Mouse (Mus musculus): ENCODE results near the gene C130032M10Rik.

Gene C130032M10Rik
- long read RNA-seq, experiment 1, result 0 reads
- long read RNA-seq, experiment 2, result 0 reads

DNA sequence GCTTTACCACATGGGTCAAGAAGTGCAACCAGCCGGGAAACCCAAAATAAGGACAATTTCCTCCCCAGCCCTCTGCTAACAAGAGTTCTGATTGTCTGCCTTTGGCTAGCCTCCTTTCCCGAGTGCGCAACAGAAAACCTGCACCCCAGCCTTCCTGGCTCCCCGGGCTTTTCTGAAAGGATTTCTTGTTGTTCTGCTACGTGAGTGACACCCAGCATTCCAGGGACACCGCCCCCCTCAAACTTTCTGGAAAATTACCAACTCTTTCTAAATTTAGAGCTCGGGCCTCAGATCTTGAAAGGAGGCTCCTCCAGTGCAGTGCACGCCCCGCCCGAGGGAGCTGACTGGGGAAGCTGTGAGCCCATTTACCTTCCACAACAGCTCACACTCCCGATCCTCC is at the start of gene C130032M10Rik:
C130032M10Rik (plus strand) TSS at position 334 of the 400 bp plus-strand sequence.
- intact Hi-C loops (cut with DNase I), result no loop called here

DNA sequence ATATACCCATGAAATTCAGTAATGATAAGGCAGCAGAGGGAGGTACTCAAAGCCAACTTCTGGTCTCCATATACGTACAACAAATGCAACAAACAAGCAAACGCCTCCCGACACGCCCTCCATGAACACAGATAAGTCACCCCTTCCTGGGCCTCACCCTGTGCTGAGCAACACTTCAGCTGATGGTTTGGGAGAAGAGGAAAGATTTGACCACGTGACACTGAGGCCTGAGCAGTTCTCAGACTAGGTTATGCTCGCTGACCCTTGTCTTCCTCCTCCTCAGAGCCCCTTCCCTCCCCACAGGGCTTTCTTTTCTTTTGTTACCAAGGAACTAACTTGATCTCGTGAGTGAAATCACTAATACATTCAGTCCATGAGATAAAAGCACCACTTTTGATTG is 48.6 kb upstream of the C130032M10Rik start:
- intact Hi-C loops (cut with DNase I), result no loop called here

DNA sequence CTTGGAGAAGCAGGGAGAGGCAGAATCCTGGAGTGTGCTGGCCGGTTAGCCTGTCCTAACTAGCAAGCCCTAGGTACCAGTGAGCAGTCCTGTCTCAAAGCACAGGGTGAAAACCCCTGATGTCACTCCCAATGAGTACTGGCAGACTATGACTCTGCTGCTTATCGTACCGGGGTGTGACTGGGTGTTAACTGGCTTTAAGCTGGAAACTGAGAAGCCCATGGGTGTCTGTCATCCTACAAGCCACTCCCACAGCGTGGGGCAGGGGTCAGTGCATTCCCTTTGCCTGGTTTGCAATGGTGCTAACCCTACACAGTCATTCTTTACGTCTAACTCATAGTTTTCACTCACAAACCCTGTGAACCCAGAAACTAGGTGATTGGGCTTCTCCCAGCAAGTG is 47.3 kb upstream of the C130032M10Rik start:
- intact Hi-C loops (cut with DNase I), result no loop called here

DNA sequence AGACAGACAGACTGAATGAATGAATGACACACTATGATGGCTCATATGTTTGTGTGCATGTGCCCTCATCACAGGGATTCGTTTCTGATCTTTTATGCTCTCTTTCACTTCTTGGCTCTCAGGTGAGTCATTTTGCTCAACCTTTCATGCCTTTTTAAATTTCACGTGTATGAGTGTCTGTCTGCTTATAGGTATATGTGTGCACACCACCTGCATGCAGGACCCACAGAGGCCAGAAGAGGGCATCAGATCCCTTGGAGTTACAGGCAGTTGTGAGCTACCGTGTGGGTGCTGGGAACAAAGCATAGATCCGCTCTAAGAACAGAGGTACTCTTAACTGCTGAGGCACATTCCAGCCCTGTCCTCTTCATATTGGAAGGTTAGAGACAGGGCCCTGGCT is 46.8 kb upstream of the C130032M10Rik start:
- intact Hi-C loops (cut with DNase I), result no loop called here

DNA sequence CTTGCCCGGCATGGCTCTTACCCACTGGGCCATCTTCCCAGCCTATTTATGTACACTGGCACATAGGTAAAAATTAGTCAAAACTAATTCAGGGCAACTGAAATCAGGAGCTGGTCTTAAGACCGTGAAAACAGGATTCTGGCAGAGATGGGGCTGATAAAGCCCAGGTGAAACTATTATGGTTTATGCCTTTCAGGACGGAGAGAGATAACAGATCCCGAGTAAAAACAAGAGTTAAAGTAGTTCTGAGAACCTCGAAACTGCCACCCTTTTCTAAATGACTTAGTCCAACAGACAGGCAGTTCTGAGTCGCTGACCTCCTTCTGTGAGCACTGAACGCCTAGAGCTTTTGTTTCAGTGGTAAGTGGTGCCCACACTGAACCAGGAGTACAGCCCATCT is 43.6 kb upstream of the C130032M10Rik start:
- intact Hi-C loops (cut with DNase I), result no loop called here

DNA sequence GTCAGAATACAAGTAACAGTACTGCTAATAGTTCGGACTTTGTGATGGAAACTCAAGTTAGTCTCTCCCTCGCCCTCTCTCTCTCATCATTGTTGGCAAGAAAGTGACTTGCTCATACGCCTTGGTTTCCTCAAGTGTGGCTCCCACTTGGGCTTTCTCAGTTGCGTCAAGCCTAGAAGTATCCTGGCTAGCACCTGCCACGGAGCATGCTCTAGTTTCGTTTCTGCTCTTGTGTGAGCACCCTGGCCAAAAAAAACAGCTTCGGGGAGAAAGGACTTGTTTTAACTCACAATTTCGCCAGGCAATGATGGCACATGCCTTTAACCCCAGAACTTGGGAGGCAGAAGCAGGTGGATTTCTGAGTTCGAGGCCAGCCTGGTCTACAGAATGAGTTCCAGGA is 38.5 kb upstream of the C130032M10Rik start:
- intact Hi-C loops (cut with DNase I), result no loop called here

DNA sequence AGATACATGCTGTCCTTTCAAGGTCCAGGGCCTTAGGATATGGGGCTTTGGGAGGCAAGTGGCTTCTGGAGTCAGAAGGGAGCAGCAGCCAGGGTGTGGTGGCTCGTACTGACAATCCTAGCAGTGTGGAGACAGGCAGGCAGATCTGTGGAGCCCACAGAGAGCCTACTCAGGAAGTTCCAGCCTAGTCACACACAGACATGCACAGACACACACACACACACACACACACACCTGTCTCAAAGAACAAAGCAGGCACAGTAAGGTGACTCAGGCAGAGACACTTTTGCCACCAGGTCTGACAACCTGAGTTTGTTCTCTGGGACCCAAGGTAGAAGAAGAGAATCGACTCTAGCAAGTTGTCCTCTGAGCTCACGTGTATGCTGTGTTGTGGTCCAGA is 34.6 kb upstream of the C130032M10Rik start:
- intact Hi-C loops (cut with DNase I), result no loop called here

DNA sequence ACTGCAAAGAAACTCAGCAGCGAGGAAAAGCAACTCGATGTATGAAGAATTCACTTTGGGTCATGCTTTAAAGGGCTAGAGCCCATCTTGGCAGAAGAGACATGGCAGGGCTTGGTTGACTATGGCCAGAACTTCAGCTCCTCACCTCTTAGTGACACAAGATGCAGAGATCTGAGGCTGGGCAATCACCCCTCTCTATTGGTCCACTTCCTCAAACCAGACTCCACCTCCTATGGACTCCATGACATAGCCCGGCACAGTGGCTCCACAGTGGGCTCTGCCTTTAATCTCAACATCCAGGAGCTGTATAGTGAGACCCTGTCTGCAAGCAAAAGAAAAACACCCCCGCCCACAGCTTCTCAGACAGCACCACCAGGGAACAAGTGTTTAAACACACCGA is 30.7 kb upstream of the C130032M10Rik start:
- intact Hi-C loops (cut with DNase I), result no loop called here

DNA sequence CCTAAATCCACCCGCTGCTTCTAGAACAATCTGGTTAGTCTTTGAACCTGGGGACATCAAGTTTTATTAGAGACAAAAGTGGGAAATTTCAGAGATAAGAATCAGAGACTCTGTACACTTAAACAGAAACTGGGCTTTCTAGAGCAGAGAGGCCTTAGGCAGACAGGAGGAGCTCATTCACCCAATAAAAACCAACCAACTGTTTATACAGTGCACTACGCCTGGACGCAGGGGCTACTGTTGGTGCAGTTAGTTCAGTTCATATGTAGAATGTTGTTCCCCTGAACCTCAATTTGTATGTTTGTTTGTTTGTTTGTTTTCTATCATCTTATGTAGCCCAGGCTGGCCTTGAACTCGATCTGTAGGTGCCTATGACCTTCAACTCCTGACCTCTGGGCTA is 28.7 kb upstream of the C130032M10Rik start:
- intact Hi-C loops (cut with DNase I), result no loop called here

DNA sequence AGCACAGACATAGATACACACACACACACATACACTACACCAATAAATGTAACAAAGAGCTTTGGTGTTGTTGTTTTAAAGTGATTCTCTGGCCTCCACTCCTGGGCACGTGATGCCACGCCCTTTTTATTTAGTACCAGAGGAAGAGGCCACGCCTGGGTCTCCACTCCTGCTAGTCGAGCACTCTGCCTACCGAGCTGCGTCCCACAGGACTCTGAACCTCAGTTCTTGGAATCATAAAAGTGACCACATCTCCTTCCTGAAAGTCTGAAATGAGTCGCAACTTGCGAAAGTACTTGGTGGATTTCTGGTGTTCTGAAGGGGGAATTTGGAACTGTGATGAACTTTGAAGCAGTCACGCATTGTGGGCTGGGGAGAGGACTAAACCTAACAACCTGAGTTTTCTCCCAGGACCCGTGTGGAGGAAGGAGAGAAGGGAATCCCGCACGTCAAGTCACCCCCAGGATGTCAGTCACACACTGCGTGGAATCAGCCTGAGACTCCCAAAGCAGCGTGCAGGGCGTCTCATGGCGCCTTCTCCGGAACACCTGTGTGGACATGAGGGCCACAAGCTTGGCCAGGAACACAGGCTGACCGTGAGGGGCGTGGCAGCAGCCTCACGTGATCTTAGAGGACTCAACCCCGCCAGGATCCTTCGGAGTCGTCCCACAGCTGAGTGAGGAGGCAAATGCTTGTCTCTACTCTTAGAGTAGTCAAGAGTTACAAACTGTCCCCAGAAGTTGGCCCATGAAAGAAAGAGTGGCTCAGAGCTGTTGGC is 27.8 kb upstream of the C130032M10Rik start:
- intact Hi-C loops (cut with DNase I), result no loop called here

DNA sequence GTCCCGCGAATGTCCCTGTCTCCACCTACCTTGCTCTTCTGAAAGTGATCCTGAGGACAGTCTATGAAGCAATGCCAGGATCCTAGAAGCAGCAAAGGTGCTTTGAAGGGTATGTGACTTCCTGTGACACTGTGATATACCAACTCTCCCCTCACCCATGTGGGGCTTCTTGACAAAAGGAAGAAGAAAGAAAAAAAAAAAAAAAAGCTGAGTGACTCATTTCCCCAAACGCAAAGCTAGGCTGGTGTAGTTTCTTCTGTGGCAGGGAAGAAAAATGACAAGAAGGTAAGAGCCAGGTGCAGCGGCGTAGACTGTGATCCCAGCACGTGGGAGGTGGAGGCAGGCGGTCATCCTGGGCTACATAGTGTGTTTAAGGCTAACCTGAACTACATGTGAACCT is 19.0 kb upstream of the C130032M10Rik start:
- intact Hi-C loops (cut with DNase I), result loop anchor here (5.0 kb wide), 2 partner anchors 79 to 174 kb away; no protein-coding TSS in a partner anchor

DNA sequence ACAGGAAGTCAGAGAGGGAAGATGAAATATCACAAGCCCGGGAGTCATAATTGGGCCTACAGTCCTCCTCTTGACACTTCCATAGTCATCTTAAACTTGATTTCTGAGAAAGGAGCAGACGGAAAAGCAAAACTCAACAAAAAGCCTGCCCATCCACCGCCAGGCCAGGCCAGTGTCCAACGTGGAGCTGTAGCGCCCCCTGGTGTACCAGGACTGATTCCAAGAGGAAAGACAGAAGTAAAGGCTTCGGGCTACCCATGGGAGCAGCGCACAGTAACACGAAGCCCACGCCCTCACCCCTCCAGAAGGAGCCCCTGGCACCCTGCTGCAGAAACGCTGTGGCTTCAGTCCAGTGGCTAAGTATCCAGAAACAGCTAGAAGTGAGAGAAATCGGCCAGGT is 17.3 kb upstream of the C130032M10Rik start:
- intact Hi-C loops (cut with DNase I), result loop anchor here (2.0 to 5.0 kb wide), 3 partner anchors 81 to 176 kb away; no protein-coding TSS in a partner anchor

DNA sequence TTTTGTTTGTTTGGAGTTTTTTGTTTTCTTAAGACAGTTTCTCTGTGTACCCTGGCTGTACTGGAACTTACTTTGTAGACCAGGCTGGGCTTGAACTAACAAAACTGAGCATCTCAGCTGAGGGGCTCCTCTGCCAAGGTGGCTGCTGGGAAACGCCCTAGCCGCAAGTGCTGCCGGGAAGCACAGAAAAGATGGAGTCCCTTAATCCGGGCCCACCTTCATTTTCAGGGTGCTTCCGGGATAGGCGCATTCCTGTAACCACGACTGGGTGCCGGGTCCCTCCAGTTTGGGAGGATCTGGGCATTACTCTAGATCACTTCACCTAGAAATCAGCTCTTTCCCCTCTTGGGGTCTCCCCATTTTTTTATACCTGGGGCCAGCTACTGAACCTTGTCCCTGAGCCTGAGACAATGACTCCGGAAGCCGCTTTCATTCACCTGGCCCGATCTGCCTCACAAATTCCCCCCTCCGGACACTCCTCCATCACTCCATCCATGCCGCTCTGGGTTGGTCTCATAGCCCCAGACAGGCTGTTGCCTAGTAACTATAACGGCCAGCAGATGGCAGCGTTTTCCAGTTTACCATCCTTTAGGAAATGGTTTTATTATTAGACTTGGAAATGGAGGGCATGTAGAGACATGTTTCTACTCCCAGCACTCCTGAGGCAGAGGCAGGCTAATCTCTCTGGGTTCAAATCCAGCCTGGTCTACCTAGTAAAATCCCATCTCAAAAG is 15.5 kb upstream of the C130032M10Rik start:
- intact Hi-C loops (cut with DNase I), result loop anchor here (2.0 to 5.0 kb wide), 3 partner anchors 81 to 178 kb away; no protein-coding TSS in a partner anchor

DNA sequence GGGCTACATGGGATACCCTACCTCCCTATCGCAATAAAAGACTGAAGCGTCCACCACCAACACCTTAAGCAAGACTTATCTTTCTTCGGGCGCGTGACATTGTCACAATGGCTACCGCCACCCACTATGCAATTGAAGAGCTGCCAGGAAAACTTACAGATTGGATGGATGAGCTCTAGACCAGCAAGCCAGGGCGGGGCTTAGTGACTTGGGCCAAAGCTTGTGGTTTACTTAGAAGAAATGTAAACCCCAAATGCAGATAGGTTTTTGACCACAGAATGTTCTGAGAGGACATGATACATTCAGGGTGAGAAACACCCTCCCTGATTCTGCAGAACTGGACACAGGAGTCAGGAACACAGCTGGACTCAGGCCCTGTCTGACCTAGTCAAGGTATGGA is 14.4 kb upstream of the C130032M10Rik start:
- intact Hi-C loops (cut with DNase I), result no loop called here

DNA sequence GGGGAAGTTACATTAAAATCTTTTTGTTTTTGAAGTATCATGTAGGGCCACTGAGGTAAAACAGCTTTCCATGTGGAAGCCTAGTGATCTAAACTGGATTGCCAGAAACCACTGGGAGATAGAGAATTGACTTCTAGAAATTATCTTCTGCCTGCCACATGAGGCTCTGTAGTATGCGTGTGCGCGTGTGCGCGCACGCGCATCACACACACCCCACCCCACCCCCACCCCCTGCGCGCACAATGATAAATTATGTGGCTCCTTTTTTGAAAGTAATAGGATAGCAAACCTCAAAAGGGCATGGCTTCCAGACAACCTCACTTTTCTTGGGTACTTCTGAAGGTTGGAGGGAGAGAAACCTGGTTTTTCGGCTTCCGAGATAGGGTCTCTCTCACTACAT is 13.6 kb upstream of the C130032M10Rik start:
- intact Hi-C loops (cut with DNase I), result no loop called here

DNA sequence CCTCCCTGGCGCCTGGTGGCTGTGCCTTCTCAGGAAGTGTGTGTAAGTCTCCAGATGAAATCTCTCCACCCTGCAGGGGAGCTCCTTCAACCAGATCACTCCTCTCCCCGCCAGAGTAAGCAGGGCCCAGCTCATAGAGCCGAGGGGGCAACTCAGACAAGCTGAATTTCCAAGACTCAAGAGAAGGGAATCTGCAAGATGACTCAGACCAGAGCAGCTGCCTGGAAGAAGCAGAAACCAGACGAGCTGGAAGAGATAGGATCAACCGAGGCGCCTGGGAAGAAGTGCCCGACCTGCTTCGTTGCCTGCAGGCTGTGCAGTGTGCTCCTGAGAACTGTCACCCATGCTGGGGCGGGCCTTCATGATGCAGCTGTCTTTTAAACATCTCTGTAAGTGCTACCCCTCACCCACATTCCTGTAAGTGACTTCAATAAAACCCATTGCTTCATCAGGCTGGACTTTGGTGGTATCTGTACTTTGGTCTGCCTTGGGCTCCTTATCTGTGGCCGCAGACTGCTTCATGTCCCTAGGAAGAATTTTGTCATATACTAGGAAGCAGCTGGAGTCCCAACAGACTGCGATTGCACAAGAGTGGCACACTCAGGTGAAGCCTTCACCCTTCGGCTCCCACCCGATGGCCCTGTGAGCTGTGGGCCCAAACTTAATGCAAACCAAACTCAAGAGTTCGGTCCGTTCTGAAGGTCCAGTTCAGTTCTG is 12.6 kb upstream of the C130032M10Rik start:
- intact Hi-C loops (cut with DNase I), result no loop called here

DNA sequence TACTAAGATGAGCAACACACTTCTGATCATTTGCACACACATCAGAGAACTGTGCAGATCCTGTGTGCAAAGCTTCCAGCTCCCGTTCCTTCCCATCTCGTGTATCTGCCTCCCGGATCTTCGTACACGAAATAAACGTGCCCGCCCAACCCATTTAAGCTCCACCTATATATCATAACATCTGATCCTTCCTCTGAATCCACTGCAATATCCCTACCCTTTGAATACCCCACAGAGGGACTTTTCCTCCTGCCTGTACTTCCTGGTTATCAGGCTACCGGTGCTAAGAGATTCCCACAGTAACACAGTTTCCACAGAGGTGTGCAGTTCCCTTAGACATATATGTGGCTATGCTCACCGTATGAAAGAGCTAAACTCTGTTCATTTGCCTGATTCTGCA is 10.7 kb upstream of the C130032M10Rik start, which contains the start of gene Ccr4:
Ccr4 (minus strand) TSS at position 101 of the 400 bp plus-strand sequence.
- intact Hi-C loops (cut with DNase I), result no loop called here

DNA sequence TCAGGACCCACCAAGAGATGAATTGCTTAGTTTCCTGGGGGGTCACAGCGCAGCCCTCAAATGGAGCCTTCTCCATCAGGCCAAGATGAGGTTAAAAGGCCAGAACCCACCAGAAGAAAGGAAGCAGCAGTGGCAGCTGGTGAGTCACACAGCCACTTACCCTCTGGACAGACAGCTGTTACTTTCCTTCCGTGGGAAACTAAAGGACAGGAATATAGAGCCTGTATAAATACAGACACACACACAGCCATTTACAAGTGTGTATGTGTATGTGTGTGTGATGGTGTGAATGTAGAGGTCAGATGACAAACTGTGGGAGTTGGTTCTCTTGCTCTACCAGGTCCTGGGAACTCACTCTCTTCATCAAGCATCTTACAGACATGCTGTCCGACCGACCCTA is 8.9 kb upstream of the C130032M10Rik start:
- intact Hi-C loops (cut with DNase I), result no loop called here

DNA sequence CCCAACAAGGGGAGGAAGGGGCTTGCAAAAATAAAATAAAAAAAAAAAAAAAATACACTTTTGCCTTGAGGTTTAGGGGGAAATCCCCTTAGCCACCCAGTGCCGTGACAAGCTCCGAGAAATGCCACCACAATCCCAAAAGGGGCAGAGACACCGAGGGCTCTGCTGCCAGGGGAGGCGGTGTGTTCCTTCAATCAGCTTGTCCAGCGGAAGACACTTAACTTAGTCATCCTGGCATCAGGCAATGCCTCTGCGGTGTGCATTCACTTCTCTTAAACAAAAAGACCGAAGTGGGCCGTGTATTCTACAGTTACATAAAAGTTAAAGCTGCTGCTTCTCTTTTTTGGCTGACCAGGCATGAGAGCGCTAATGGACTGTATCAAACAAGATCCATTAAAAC is 8.1 kb upstream of the C130032M10Rik start:
- intact Hi-C loops (cut with DNase I), result no loop called here

DNA sequence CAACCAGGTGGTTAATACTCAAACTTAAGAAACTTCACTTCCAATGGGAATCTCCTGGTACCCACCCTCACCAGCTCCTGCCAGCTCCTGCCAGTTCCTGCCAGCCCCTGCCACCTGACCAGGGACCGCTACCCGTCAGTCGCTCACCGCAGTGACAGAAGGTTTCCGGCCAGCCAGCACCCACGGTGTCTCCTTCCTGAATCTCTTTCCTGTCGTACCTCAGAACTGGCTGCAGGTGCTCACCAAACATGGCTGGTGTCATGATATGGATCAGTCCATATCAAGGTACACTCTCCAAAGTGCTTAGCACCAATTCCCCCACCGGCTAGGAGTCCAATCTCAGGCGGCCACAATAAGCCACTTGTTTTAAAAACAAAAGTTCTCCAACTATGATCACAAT is 5.7 kb upstream of the C130032M10Rik start:
- intact Hi-C loops (cut with DNase I), result no loop called here

DNA sequence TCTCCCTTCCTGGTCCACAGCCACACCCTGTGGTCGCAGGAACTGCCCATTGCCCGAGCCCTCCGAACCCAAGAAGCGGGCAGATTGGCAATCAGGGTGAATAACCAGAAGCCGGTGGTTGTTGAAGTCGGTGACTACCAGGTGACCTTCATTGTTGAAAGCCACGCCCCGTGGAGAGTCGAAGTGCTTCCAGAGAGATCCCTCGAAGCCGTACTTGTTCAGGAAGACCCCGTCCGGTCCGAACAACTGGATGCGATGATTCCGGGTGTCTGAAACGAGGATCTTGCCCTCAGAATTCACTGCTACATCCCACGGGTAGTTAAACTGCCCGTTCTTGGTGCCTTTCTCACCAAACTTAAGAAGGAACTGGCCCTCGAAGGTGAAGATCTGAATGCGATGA is 2.7 kb upstream of the C130032M10Rik start:
- intact Hi-C loops (cut with DNase I), result no loop called here

Data from adrenal gland (tissue).